Mouse (Mus musculus) hindbrain, postnatal 0 days (tissue): ENCODE data around the gene Synrg. TPM values are rescaled to one million over a fixed set of nuclear protein-coding genes. Genes with fewer than 3 reads are reported as not detected.

ENCODE experiments used
- ATAC-seq: fragments of 200-750 bp; cut with Nextera tagmentation; 2 replicates; pipeline ENCODE4 v1.8.0; 2017; ENCODE audit warnings: mild to moderate bottlenecking, moderate TSS enrichment, moderate library complexity
- DNase-seq: peaks from one replicate; pipeline ENCODE4 v3.0.0-alpha.2; 2015; ENCODE audit warnings: low spot score
- H3K27ac ChIP-seq: fragments of 300-500 bp; sonication (generic); 2 replicates; pipeline ENCODE4 v1.5.1; 2014; ENCODE audit warnings: mild to moderate bottlenecking
- H3K27me3 ChIP-seq: fragments of 300-500 bp; sonication (generic); 2 replicates; pipeline ENCODE4 v1.6.1; 2014; ENCODE audit warnings: low read length, mixed read lengths; ENCODE audit not compliant: insufficient read depth
- H3K36me3 ChIP-seq: fragments of 300-500 bp; sonication (generic); 2 replicates; pipeline ENCODE4 v1.6.1; 2014; ENCODE audit warnings: low read length, mixed read lengths; ENCODE audit not compliant: insufficient read depth
- H3K4me1 ChIP-seq: fragments of 300-500 bp; sonication (generic); 2 replicates; pipeline ENCODE4 v1.6.1; 2014; ENCODE audit warnings: antibody characterized with exemption, low read length, mixed read lengths; ENCODE audit not compliant: insufficient read depth
- H3K4me2 ChIP-seq: fragments of 300-500 bp; sonication (generic); 2 replicates; pipeline ENCODE4 v1.6.1; 2014; ENCODE audit warnings: low read depth, mild to moderate bottlenecking, low read length, moderate library complexity, mixed read lengths
- H3K4me3 ChIP-seq: fragments of 300-500 bp; sonication (generic); 2 replicates; pipeline ENCODE4 v1.5.1; 2014; ENCODE audit warnings: low read length
- H3K9ac ChIP-seq: fragments of 300-500 bp; sonication (generic); replicated peaks from 2 replicates; pipeline ENCODE4 v1.6.1; 2014; ENCODE audit warnings: mild to moderate bottlenecking, low read length, moderate library complexity, mixed read lengths
- H3K9me3 ChIP-seq: fragments of 300-500 bp; sonication (generic); 2 replicates; pipeline ENCODE4 v1.6.1; 2016; ENCODE audit warnings: low read length, mixed read lengths
- CTCF ChIP-seq: IDR thresholded peaks from 2 replicates; pipeline ENCODE4 v1.5.1; 2016; ENCODE audit warnings: antibody characterized with exemption, control low read depth, low read depth
- WGBS: fragments of 180-500 bp; shearing (Covaris S2); extraction: QIAGEN DNeasy Blood & Tissue Kit; methylation state at CpG from one replicate; pipeline ENCODE4 v1.1.7; 2014; 5-methylcytosine and 5-hydroxymethylcytosine counted together
- polyA plus RNA-seq: library from polyadenylated mRNA; unstranded; fragments of >200 nt; fragmentation: Nextera tagmentation; extraction: Ambion mirVana; gene quantifications from 2 replicates; pipeline ENCODE4 v1.2.1, GENCODE M21; 2015
- total RNA-seq: library from RNA; depleted of rRNA; stranded (reverse); fragments of >200 nt; gene quantifications from 2 replicates; pipeline ENCODE4 v1.2.3, GENCODE M21; 2014

Synrg gene
- total and polyA plus RNA-seq, 2 experiments from 2014 or later = 15.0 to 29.2 TPM

GRCm38 (mm10) chr11:84031971-84032370 is 67.7 kb downstream of the Synrg start:
- Histone ChIP-seq H3K27me3 (no peaks in the 10 kb centered on the region), H3K4me3 (no peak overlapping the region), H3K4me2 (no peak overlapping the region), H3K27ac (no peak overlapping the region), H3K9me3 (no peaks in the 10 kb centered on the region), H3K4me1 (no peaks in the 10 kb centered on the region), H3K9ac (no peak overlapping the region), H3K36me3 (peaks cover 34% of the 10 kb centered on the region)
- WGBS = 58% methylated on average over 9 of the region's 9 CpGs
- peak; percentile 76 for TF ChIP-seq CTCF
- DNase-seq (peak; percentile 46), ATAC-seq (no peak)

- no peak for TF ChIP-seq CTCF
- 89% methylated on average over 5 of the region's 5 CpGs for WGBS
- no peak overlapping the region for H3K27ac ChIP-seq
- no peak overlapping the region for H3K9ac ChIP-seq
- no peaks in the 10 kb centered on the region for H3K9me3 ChIP-seq
- peaks cover 29% of the 10 kb centered on the region for H3K36me3 ChIP-seq
- no peak for ATAC-seq
- H3K4me1 ChIP-seq = no peaks in the 10 kb centered on the region
- H3K27me3 ChIP-seq = no peaks in the 10 kb centered on the region
- H3K4me3 ChIP-seq = no peak overlapping the region
- DNase-seq = no peak
- H3K4me2 ChIP-seq = no peak overlapping the region
Measured at GRCm38 (mm10) chr11:84032559-84032958, 68.3 kb downstream of the Synrg start.

- no peak for DNase-seq
- Histone ChIP-seq H3K36me3 (peaks cover 23% of the 10 kb centered on the region), H3K27ac (no peak overlapping the region), H3K27me3 (no peaks in the 10 kb centered on the region), H3K9me3 (no peaks in the 10 kb centered on the region), H3K4me1 (no peaks in the 10 kb centered on the region), H3K4me3 (no peak overlapping the region), H3K9ac (no peak overlapping the region), H3K4me2 (no peak overlapping the region)
- ATAC-seq = no peak
- WGBS = 90% methylated on average over 5 of the region's 5 CpGs
- TF ChIP-seq CTCF = no peak
Measured at GRCm38 (mm10) chr11:84033671-84034070, 69.4 kb downstream of the Synrg start.

GRCm38 (mm10) chr11:84040621-84041020 is 76.4 kb downstream of the Synrg start:
- 52% methylated on average over 6 of the region's 6 CpGs for WGBS
- H3K9me3 ChIP-seq = no peaks in the 10 kb centered on the region
- H3K4me3 ChIP-seq = no peak overlapping the region
- no peak for TF ChIP-seq CTCF
- H3K27ac ChIP-seq = no peak overlapping the region
- 0 out of 2 replicates have a peak, but pooled peaks cover 13% of the 10 kb centered on the region for H3K4me1 ChIP-seq
- peak; percentile 12 for DNase-seq
- H3K9ac ChIP-seq = no peak overlapping the region
- ATAC-seq = no peak
- no peak overlapping the region for H3K4me2 ChIP-seq
- H3K36me3 ChIP-seq = peaks cover 7% of the 10 kb centered on the region
- no peaks in the 10 kb centered on the region for H3K27me3 ChIP-seq

GRCm38 (mm10) chr11:84042808-84043762 is 78.9 kb downstream of the Synrg start:
- Histone ChIP-seq H3K9me3 (no peaks in the 10 kb centered on the region), H3K9ac (no peak overlapping the region), H3K27ac (peak overlapping the region; percentile 76), H3K4me2 (no peak overlapping the region), H3K36me3 (peaks cover 7% of the 10 kb centered on the region), H3K4me3 (no peak overlapping the region), H3K4me1 (0 out of 2 replicates have a peak, but pooled peaks cover 13% of the 10 kb centered on the region), H3K27me3 (no peaks in the 10 kb centered on the region)
- 14% methylated on average over 14 of the region's 14 CpGs for WGBS
- peak; percentile 92 for DNase-seq
- peak; percentile 90 for ATAC-seq
- no peak for TF ChIP-seq CTCF

- H3K4me2 ChIP-seq = no peak overlapping the region
- H3K27ac ChIP-seq = no peak overlapping the region
- ATAC-seq = no peak
- no peaks in the 10 kb centered on the region for H3K9me3 ChIP-seq
- H3K9ac ChIP-seq = no peak overlapping the region
- no peaks in the 10 kb centered on the region for H3K27me3 ChIP-seq
- 0 out of 2 replicates have a peak, but pooled peaks cover 16% of the 10 kb centered on the region for H3K4me1 ChIP-seq
- no peak overlapping the region for H3K4me3 ChIP-seq
- peaks cover 7% of the 10 kb centered on the region for H3K36me3 ChIP-seq
- 33% methylated on average over 1 of the region's 1 CpGs for whole genome bisulfite sequencing
- DNase-seq = no peak
- TF ChIP-seq CTCF = no peak
Measured at GRCm38 (mm10) chr11:84044988-84045387, 80.8 kb downstream of the Synrg start.

- 62% methylated on average over 4 of the region's 4 CpGs for WGBS
- 0 out of 2 replicates have a peak, but pooled peaks cover 16% of the 10 kb centered on the region for H3K4me1 ChIP-seq
- H3K9ac ChIP-seq = no peak overlapping the region
- H3K36me3 ChIP-seq = no peaks in the 10 kb centered on the region
- ATAC-seq (no peak), DNase-seq (no peak)
- H3K27ac ChIP-seq = no peak overlapping the region
- H3K4me2 ChIP-seq = no peak overlapping the region
- TF ChIP-seq CTCF = no peak
- no peaks in the 10 kb centered on the region for H3K27me3 ChIP-seq
- no peaks in the 10 kb centered on the region for H3K9me3 ChIP-seq
- H3K4me3 ChIP-seq = no peak overlapping the region
Measured at GRCm38 (mm10) chr11:84047270-84047669, 83.0 kb downstream of the Synrg start.
